Mouse (Mus musculus): ENCODE results near the gene Det1. TPM values are rescaled to one million over a fixed set of nuclear protein-coding genes. Genes with fewer than 3 reads are reported as not detected.

Det1 gene
- polyA plus RNA-seq, 1 experiment from 2014 or later, result 5.4 TPM

DNA sequence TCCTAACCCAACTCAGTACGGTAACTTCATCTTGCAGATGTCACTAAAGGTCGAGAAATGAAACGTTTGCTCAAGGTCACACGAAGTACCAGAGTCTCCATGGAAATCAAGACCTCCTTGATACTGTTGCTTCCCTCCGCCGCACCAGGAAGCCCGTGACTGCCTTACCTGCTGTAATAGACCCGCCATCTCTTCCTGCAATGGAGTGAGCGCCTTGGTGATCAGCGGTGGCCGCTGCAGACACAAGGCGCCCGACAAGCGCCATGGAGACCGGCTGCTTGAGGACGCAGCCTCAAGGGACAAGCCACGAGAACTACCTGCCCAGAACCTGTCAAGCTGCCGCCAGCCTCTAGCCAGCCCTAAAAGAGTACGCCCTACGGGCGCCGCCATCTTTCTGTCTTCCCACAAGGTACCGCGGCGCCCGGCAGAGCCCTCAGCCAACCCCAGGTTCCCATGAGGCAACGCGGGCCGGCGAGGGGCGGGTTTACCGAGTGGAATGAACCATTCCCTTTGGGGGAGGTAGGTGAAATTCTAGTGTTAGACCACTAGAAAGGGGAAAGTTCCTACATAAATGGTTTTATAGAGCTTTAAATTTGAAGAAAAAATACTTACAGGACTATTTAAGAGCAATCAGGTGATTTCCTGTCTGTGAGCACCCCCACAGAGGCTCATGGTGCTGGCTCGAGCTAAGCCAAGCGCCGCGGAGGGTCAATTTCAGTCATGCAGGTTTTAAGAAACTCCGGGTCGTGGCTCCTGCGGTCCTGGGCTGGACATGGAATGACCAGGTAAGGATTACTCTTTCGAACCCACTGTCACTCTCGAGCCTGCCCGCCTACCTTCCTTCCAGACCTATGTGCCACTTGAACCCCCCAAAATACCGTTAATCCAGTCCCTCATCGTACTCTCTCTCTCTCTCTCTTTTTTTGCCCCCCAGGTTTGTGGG lies 64.2 kb downstream of the Det1 start, which contains the start of the genes Mrps11 and Mrpl46:
Gene Mrps11 (plus strand): TSS at position 481 of the 943 bp plus-strand sequence.
Gene Mrpl46 (minus strand): TSS at position 893 of the 943 bp plus-strand sequence.
- Histone ChIP-seq H3K79me2 (ENCODE audit: inconsistent target) (peaks cover 29% of the 10 kb centered on the region), H3K36me3 (ENCODE audit: inconsistent target) (peaks cover 22% of the 10 kb centered on the region), H3K27ac (peak within 1 kb of the TSS; percentile 92), H3K4me3 (ENCODE audit: inconsistent target) (peak within 1 kb of the TSS; percentile 99)
- WGBS (ENCODE audit: missing documents), result under 1% methylated on average over 44 of the region's 44 CpGs

DNA sequence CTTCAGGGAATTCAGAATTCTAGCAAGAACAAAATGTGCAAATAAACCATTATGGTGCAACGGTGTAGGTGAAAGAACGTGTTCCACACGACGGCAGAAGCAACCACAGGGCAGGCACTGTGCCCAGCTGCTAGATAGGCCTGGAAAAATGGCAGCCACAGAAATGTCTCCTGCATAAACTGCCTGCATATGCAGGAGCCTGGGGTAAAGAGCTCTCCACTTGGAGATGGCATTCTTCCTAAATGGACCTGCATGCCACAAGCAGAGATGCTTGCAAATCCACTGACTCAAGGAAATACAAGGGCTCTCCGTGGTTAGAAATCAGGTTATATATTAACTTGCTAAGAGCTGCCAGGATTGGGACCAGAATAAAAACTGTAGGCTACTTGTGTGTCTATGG lies 68.3 kb downstream of the Det1 start:
- 94% methylated on average over 5 of the region's 5 CpGs for WGBS (ENCODE audit: missing documents)

More for the DNA sequence above, 68.3 kb downstream of the Det1 start:
- Histone ChIP-seq H3K36me3 (ENCODE audit: inconsistent target) (peaks cover 61% of the 10 kb centered on the region), H3K27ac (no peak overlapping the region), H3K4me3 (ENCODE audit: inconsistent target) (no peak overlapping the region), H3K79me2 (ENCODE audit: inconsistent target) (peaks cover 27% of the 10 kb centered on the region)

Other genes with a start within 250 kb of the Det1 start
- not detected in 3 replicates for gene Ntrk3, start 109.3 kb downstream of the Det1 start, polyA plus RNA-seq (2018)
- gene Mrps11, start 64.1 kb downstream of the Det1 start, polyA plus RNA-seq (2018), result 19.1 to 26.7 TPM (median 19.5 TPM) in 3 replicates
- gene Mrpl46, start 63.7 kb downstream of the Det1 start, polyA plus RNA-seq (2018), result 17.1 to 26.3 TPM (median 24.3 TPM) in 3 replicates
- 17.1 to 40.8 TPM (median 21.4 TPM) in 3 replicates for gene Aen, start 48.6 kb upstream of the Det1 start, polyA plus RNA-seq (2018)
- gene Isg20, start 66.2 kb upstream of the Det1 start, polyA plus RNA-seq (2018), result 7.3 to 28.0 TPM (median 9.8 TPM) in 3 replicates
- not detected in 3 replicates for gene Acan, start 206.2 kb upstream of the Det1 start, polyA plus RNA-seq (2018)

Data from macrophage (primary cell).